Mouse (Mus musculus) lung, embryonic 16.5 days (tissue): ENCODE measurements around the gene Lum. TPM values are rescaled to one million over a fixed set of nuclear protein-coding genes. Genes with fewer than 3 reads are reported as not detected.

Source experiments
- ATAC-seq: fragments of 200-750 bp; cut with Nextera tagmentation; 2 replicates; pipeline ENCODE4 v1.8.0; 2017; ENCODE audit warnings: low read depth, mild to moderate bottlenecking, moderate library complexity
- H3K27ac ChIP-seq: fragments of 300-500 bp; sonication (generic); 2 replicates; pipeline ENCODE4 v1.5.1; 2014; ENCODE audit warnings: mild to moderate bottlenecking, control low read depth, low read length
- H3K27me3 ChIP-seq: fragments of 300-500 bp; sonication (generic); 2 replicates; pipeline ENCODE4 v1.6.1; 2014; ENCODE audit warnings: low read depth, low read length, mixed read lengths; ENCODE audit not compliant: control insufficient read depth, insufficient read depth
- H3K36me3 ChIP-seq: fragments of 300-500 bp; sonication (generic); 2 replicates; pipeline ENCODE4 v1.6.1; 2014; ENCODE audit warnings: low read length; ENCODE audit not compliant: control insufficient read depth, insufficient read depth
- H3K4me1 ChIP-seq: fragments of 300-500 bp; sonication (generic); replicated peaks from 2 replicates; pipeline ENCODE4 v1.6.1; 2014; ENCODE audit warnings: low read length, mixed read lengths; ENCODE audit not compliant: control insufficient read depth, insufficient read depth
- H3K4me2 ChIP-seq: fragments of 300-500 bp; sonication (generic); 2 replicates; pipeline ENCODE4 v1.6.1; 2014; ENCODE audit warnings: low read depth, low read length, control low read depth
- H3K4me3 ChIP-seq: fragments of 300-500 bp; sonication (generic); 2 replicates; pipeline ENCODE4 v1.5.1; 2014; ENCODE audit warnings: mild to moderate bottlenecking, low read length, control low read depth
- H3K9ac ChIP-seq: fragments of 300-500 bp; sonication (generic); 2 replicates; pipeline ENCODE4 v1.6.1; 2014; ENCODE audit warnings: low read length, control low read depth
- H3K9me3 ChIP-seq: fragments of 300-500 bp; sonication (generic); 2 replicates; pipeline ENCODE4 v1.6.1; 2016; ENCODE audit warnings: low read length; ENCODE audit not compliant: control insufficient read depth
- WGBS: fragments of 180-500 bp; shearing (Covaris S2); extraction: QIAGEN DNeasy Blood & Tissue Kit; methylation state at CpG from one replicate; pipeline ENCODE4 v1.1.7; 2014; 5-methylcytosine and 5-hydroxymethylcytosine counted together
- polyA plus RNA-seq: library from polyadenylated mRNA; unstranded; fragments of >200 nt; fragmentation: Nextera tagmentation; extraction: Ambion mirVana; gene quantifications from 2 replicates; pipeline ENCODE4 v1.2.1, GENCODE M21; 2015

Lum gene
- polyA plus RNA-seq, 1 experiment from 2014 or later = 58.2 TPM

GRCm38 (mm10) chr10:97587159-97587558 is 22.2 kb downstream of the Lum start:
- Histone ChIP-seq H3K27me3 (no peaks in the 10 kb centered on the region), H3K36me3 (no peaks in the 10 kb centered on the region), H3K4me1 (peaks cover 5% of the 10 kb centered on the region), H3K27ac (no peak overlapping the region), H3K4me2 (no peak overlapping the region), H3K9ac (no peak overlapping the region), H3K4me3 (no peak overlapping the region), H3K9me3 (no peaks in the 10 kb centered on the region)
- ATAC-seq = peak; percentile 86
- 46% methylated on average over 5 of the region's 5 CpGs for WGBS

- H3K36me3 ChIP-seq = no peaks in the 10 kb centered on the region
- H3K4me1 ChIP-seq = no peaks in the 10 kb centered on the region
- no peak for ATAC-seq
- H3K27ac ChIP-seq = no peak overlapping the region
- no peak overlapping the region for H3K4me3 ChIP-seq
- H3K9ac ChIP-seq = no peak overlapping the region
- no peak overlapping the region for H3K4me2 ChIP-seq
- WGBS = 59% methylated on average over 6 of the region's 6 CpGs
- H3K27me3 ChIP-seq = no peaks in the 10 kb centered on the region
- H3K9me3 ChIP-seq = no peaks in the 10 kb centered on the region
Observed at GRCm38 (mm10) chr10:97589574-97589973, 24.6 kb downstream of the Lum start.

DNA sequence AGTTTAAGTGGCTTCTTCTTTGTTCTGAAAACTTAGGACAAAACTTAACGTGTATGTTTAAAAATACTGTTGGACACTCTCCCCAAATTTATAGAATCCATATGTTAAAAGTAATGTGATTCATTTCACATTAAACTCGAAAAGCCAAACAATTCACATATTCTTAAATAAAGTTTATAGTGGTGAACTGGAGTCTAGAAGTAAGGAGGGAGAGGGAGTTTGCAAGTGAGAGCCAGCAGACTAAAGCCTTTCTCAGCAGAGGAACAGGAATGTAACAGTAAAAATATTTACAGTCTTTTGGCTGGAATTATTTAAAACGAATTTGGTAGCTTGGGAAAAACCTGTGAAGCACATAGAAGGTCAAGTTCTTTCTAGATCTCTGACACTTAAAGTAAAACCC is 26.1 kb downstream of the Lum start:
- 20% methylated on average over 3 of the region's 3 CpGs for WGBS
- Histone ChIP-seq H3K27me3 (no peaks in the 10 kb centered on the region), H3K4me2 (no peak overlapping the region), H3K27ac (no peak overlapping the region), H3K4me1 (no peaks in the 10 kb centered on the region), H3K4me3 (no peak overlapping the region), H3K36me3 (no peaks in the 10 kb centered on the region), H3K9me3 (no peaks in the 10 kb centered on the region), H3K9ac (no peak overlapping the region)
- no peak for ATAC-seq

DNA sequence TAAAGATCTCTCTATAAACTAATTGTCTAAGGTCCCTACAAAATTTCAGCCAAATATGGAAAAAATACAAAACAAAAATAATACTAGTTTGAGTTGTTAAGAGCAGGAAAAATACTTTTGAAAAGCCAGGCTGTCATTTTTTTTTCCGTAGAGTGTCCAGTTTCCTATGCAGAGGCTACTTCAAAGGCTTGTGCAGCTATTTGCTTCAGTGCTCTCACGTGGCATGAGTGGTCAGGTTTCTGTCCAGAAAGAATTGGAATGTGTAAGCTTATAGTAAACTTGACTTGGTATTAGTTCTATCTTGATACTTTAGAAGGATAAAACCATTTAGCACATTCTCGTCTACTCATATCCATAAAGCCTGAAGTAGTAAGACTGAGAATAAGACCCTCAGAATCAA is 26.8 kb downstream of the Lum start:
- no peaks in the 10 kb centered on the region for H3K27me3 ChIP-seq
- no peak for ATAC-seq
- H3K4me2 ChIP-seq = no peak overlapping the region
- no peak overlapping the region for H3K4me3 ChIP-seq
- 36% methylated on average over 3 of the region's 3 CpGs for WGBS
- H3K9ac ChIP-seq = no peak overlapping the region
- H3K4me1 ChIP-seq = no peaks in the 10 kb centered on the region
- H3K9me3 ChIP-seq = no peaks in the 10 kb centered on the region
- H3K27ac ChIP-seq = no peak overlapping the region
- no peaks in the 10 kb centered on the region for H3K36me3 ChIP-seq

DNA sequence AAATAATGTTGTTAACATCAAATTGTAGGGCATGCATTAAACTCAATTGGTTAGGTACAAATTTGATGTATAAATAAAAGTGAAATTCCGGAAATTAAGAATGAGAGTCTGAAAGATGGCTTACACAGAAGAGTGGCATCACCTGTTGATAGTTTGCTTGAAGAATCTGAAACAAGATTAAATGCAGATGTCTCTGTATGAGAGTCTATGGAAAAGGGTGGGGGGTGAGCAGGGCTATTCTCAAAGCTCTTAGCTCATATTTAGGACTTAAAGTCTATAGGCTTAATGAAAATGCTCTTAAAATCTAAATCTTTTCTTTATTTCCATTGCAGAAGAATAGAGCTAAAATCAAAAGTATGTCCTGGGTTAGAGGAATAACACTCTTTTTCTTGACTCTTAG is 30.8 kb downstream of the Lum start:
- Histone ChIP-seq H3K36me3 (no peaks in the 10 kb centered on the region), H3K4me2 (no peak overlapping the region), H3K9ac (no peak overlapping the region), H3K27me3 (no peaks in the 10 kb centered on the region), H3K4me3 (no peak overlapping the region), H3K9me3 (no peaks in the 10 kb centered on the region), H3K4me1 (no peaks in the 10 kb centered on the region), H3K27ac (no peak overlapping the region)
- 81% methylated on average over 1 of the region's 1 CpGs for WGBS
- ATAC-seq = no peak

DNA sequence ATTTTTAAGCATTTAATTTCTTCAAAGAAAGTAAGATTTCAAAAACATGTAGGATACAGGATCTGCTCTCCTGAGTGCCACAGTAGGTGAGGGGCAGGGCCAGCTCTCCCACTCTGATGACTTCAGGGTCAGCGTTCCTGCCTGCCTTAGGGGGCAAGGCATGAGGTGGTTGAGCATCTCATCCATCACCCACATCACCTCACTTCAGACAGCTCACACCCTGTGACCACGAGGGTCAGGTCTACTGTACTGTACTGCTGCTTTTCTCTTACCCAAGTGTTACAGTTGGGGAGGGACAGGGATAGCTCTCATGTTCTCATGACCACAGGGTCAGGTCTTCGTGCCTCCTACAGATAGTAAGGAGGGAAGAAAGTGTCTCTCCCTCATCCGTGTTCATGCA is 36.8 kb downstream of the Lum start:
- Histone ChIP-seq H3K27me3 (no peaks in the 10 kb centered on the region), H3K9ac (no peak overlapping the region), H3K4me2 (no peak overlapping the region), H3K9me3 (no peaks in the 10 kb centered on the region), H3K36me3 (no peaks in the 10 kb centered on the region), H3K4me3 (no peak overlapping the region), H3K27ac (no peak overlapping the region), H3K4me1 (no peaks in the 10 kb centered on the region)
- WGBS = 48% methylated on average over 4 of the region's 4 CpGs
- no peak for ATAC-seq

DNA sequence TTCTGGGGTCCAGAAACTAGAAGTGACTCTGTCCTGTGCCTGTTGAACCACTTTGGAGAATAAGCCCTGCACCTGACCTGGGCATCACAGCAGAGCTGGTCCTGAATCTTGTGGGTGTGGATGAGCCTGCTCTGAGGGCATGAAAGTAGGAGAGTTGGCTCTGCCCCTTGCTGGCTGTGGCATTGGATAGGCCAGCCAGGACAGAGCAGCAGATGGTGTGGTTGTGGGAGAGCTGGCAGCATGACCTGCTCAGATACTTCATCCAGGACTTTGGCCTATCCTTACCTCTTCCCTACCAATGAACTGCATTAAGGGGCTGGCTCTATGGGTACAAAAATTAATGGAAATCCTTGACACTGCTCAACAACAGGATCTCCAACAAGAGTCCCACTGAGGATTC is 38.3 kb downstream of the Lum start:
- no peaks in the 10 kb centered on the region for H3K9me3 ChIP-seq
- no peak overlapping the region for H3K9ac ChIP-seq
- no peaks in the 10 kb centered on the region for H3K36me3 ChIP-seq
- H3K4me2 ChIP-seq = no peak overlapping the region
- no peaks in the 10 kb centered on the region for H3K4me1 ChIP-seq
- H3K27ac ChIP-seq = no peak overlapping the region
- no peak for ATAC-seq
- H3K27me3 ChIP-seq = no peaks in the 10 kb centered on the region
- H3K4me3 ChIP-seq = no peak overlapping the region

GRCm38 (mm10) chr10:97606579-97606978 is 41.7 kb downstream of the Lum start, which contains the start of gene Kera:
Kera (plus strand) TSS chr10:97606879.
- H3K4me2 ChIP-seq = no peak within 1 kb of the TSS
- ATAC-seq = no peak
- no peaks in the 10 kb centered on the region for H3K4me1 ChIP-seq
- H3K27ac ChIP-seq = no peak within 1 kb of the TSS
- no peaks in the 10 kb centered on the region for H3K9me3 ChIP-seq
- no peak within 1 kb of the TSS for H3K9ac ChIP-seq
- 71% methylated on average over 2 of the region's 2 CpGs for WGBS
- no peaks in the 10 kb centered on the region for H3K36me3 ChIP-seq
- no peaks in the 10 kb centered on the region for H3K27me3 ChIP-seq
- no peak within 1 kb of the TSS for H3K4me3 ChIP-seq
